30 mouse cellular contexts compared by ENCODE assay signal in genomic region chr2:107063260-107063659, GRCm38 (mm10). TPM values are rescaled to one million over a fixed set of nuclear protein-coding genes. Genes with fewer than 3 reads are reported as not detected.
A peak's percentile ranks its signal among the peaks of the same experiment; 100 is the strongest.
DNase-seq lines count a peak whose midpoint lies in the region; ATAC-seq and TF ChIP-seq lines count a peak whose summit lies in the region.
"Had no signal": no experiment of that assay in that cellular context is flagged by ENCODE, and none has a peak within 500 bp of the region (broad histone marks: within the 10 kb centered on the region; RNA-seq: fewer than 3 reads in every experiment).

No protein-coding gene starts in this region.

- H3K36me3 ChIP-seq in forebrain, postnatal 0 days (ENCODE audit: insufficient read depth): no peaks in the 10 kb centered on the region
- H3K36me3 ChIP-seq in forebrain, embryonic 10.5 days (replicated peaks): no peaks in the 10 kb centered on the region
- H3K36me3 ChIP-seq in kidney, embryonic 15.5 days: no peaks in the 10 kb centered on the region
- no peaks in the 10 kb centered on the region for H3K36me3 ChIP-seq in midbrain, embryonic 16.5 days (ENCODE audit: control insufficient read depth, insufficient read depth, low read length)
- H3K36me3 ChIP-seq in midbrain, embryonic 10.5 days: no peaks in the 10 kb centered on the region
- H3K36me3 ChIP-seq: embryonic facial prominence, embryonic 15.5 days; forebrain, embryonic 15.5 days; heart, embryonic 15.5 days had no signal

- no peak overlapping the region for H3K4me3 ChIP-seq in forebrain, postnatal 0 days (ENCODE audit: low read depth, low read length)
- no peak overlapping the region for H3K4me3 ChIP-seq in forebrain, embryonic 10.5 days
- H3K4me3 ChIP-seq in kidney, embryonic 15.5 days (replicated peaks): no peak overlapping the region
- H3K4me3 ChIP-seq in midbrain, embryonic 16.5 days (ENCODE audit: low read depth, low read length): no peak overlapping the region
- no peak overlapping the region for H3K4me3 ChIP-seq in midbrain, embryonic 10.5 days
- H3K4me3 ChIP-seq: embryonic facial prominence, embryonic 15.5 days; erythroblast, embryonic 14.5 days; forebrain, embryonic 15.5 days; heart, adult 2 months; heart, embryonic 15.5 days had no signal

- no peak overlapping the region for H3K9ac ChIP-seq in forebrain, postnatal 0 days
- no peak overlapping the region for H3K9ac ChIP-seq in kidney, embryonic 15.5 days
- H3K9ac ChIP-seq in midbrain, embryonic 16.5 days (ENCODE audit: low read depth, low read length): no peak overlapping the region
- H3K9ac ChIP-seq: embryonic facial prominence, embryonic 15.5 days; forebrain, embryonic 15.5 days; heart, embryonic 15.5 days had no signal

- H3K27ac ChIP-seq in forebrain, postnatal 0 days (ENCODE audit: low read depth, low read length): no peak overlapping the region
- no peak overlapping the region for H3K27ac ChIP-seq in forebrain, embryonic 10.5 days
- no peak overlapping the region for H3K27ac ChIP-seq in kidney, embryonic 15.5 days
- H3K27ac ChIP-seq in midbrain, embryonic 16.5 days (ENCODE audit: low read length): no peak overlapping the region
- no peak overlapping the region for H3K27ac ChIP-seq in midbrain, embryonic 10.5 days (replicated peaks)
- H3K27ac ChIP-seq: embryonic facial prominence, embryonic 15.5 days; forebrain, embryonic 15.5 days; heart, adult 2 months; heart, embryonic 15.5 days had no signal

- DNase-seq in forebrain, postnatal 0 days: no peak
- DNase-seq in forebrain, embryonic 10.5 days (ENCODE audit: extremely low spot score, low spot score): no peak
- DNase-seq in kidney, postnatal 14 days: no peak
- DNase-seq in midbrain, embryonic 10.5 days (ENCODE audit: low spot score): no peak
- DNase-seq in ZHBTc4 (ENCODE audit: low read depth, low spot score): peak; percentile 3
- DNase-seq in right cerebral cortex, postnatal 36 days (ENCODE audit: low spot score in 2 of 2): no peak
- DNase-seq: adrenal gland, adult 8-10 months; adrenal gland, postnatal 36 days; cerebellum, adult 11 months; cerebellum, adult 8-10 months; cerebellum, postnatal 14 days; gastrocnemius, postnatal 14 days; heart, adult 2 months; heart, postnatal 14 days had no signal

- TF ChIP-seq CTCF in forebrain, postnatal 0 days (IDR thresholded peaks at IDR 0.05; ENCODE audit: low read depth): no peak

- peak; percentile 70 for ATAC-seq in forebrain, postnatal 0 days
- peak; percentile 56; the same call in 1 of the 2 replicates for ATAC-seq in kidney, embryonic 15.5 days (replicated peaks; ENCODE audit: low FRiP score)
- ATAC-seq in midbrain, embryonic 16.5 days: peak; percentile 48; the same call in 1 of the 2 replicates
- ATAC-seq: forebrain, embryonic 15.5 days; intestine, embryonic 16.5 days; Patski had no signal

- no peaks in the 10 kb centered on the region for H3K27me3 ChIP-seq in forebrain, postnatal 0 days (ENCODE audit: insufficient read depth, low read length)
- H3K27me3 ChIP-seq in forebrain, embryonic 10.5 days (ENCODE audit: poor library complexity, severe bottlenecking): no peaks in the 10 kb centered on the region
- no peaks in the 10 kb centered on the region for H3K27me3 ChIP-seq in kidney, embryonic 15.5 days
- no peaks in the 10 kb centered on the region for H3K27me3 ChIP-seq in midbrain, embryonic 16.5 days (ENCODE audit: control insufficient read depth, insufficient read depth, low read depth, low read length)
- H3K27me3 ChIP-seq in midbrain, embryonic 10.5 days (ENCODE audit: low read depth, poor library complexity, severe bottlenecking): peaks cover 4% of the 10 kb centered on the region; the same call in 1 of the 2 replicates
- H3K27me3 ChIP-seq: CH12.LX; embryonic facial prominence, embryonic 15.5 days; forebrain, embryonic 15.5 days; heart, embryonic 15.5 days; Patski had no signal

- no peak overlapping the region for H3K4me2 ChIP-seq in forebrain, postnatal 0 days (ENCODE audit: low read depth)
- no peak overlapping the region for H3K4me2 ChIP-seq in kidney, embryonic 15.5 days
- H3K4me2 ChIP-seq in midbrain, embryonic 16.5 days (ENCODE audit: low read length): no peak overlapping the region
- H3K4me2 ChIP-seq: embryonic facial prominence, embryonic 15.5 days; forebrain, embryonic 15.5 days; heart, embryonic 11.5 days; heart, embryonic 15.5 days had no signal

- 42% methylated on average over 2 of the region's 2 CpGs for WGBS in forebrain, postnatal 0 days
- WGBS in forebrain, embryonic 10.5 days: 49% methylated on average over 2 of the region's 2 CpGs
- 53% methylated on average over 2 of the region's 2 CpGs for WGBS in kidney, embryonic 15.5 days
- 33% methylated on average over 2 of the region's 2 CpGs for WGBS in midbrain, embryonic 16.5 days
- WGBS in midbrain, embryonic 10.5 days: 45% methylated on average over 2 of the region's 2 CpGs

- no peaks in the 10 kb centered on the region for H3K4me1 ChIP-seq in forebrain, postnatal 0 days (ENCODE audit: insufficient read depth)
- peaks cover 15% of the 10 kb centered on the region for H3K4me1 ChIP-seq in forebrain, embryonic 10.5 days
- no peaks in the 10 kb centered on the region for H3K4me1 ChIP-seq in kidney, embryonic 15.5 days
- 0 out of 2 replicates have a peak, but pooled peaks cover 4% of the 10 kb centered on the region for H3K4me1 ChIP-seq in midbrain, embryonic 16.5 days (ENCODE audit: control insufficient read depth, insufficient read depth, low read length)
- peaks cover 25% of the 10 kb centered on the region for H3K4me1 ChIP-seq in midbrain, embryonic 10.5 days
- H3K4me1 ChIP-seq: embryonic facial prominence, embryonic 15.5 days; forebrain, embryonic 15.5 days; heart, embryonic 15.5 days had no signal

- H3K9me3 ChIP-seq in forebrain, postnatal 0 days (ENCODE audit: low read length): no peaks in the 10 kb centered on the region
- H3K9me3 ChIP-seq in forebrain, embryonic 10.5 days: no peaks in the 10 kb centered on the region
- no peaks in the 10 kb centered on the region for H3K9me3 ChIP-seq in kidney, embryonic 15.5 days (replicated peaks)
- H3K9me3 ChIP-seq in midbrain, embryonic 16.5 days (replicated peaks; ENCODE audit: control insufficient read depth, low read length, poor library complexity, severe bottlenecking): no peaks in the 10 kb centered on the region
- H3K9me3 ChIP-seq in midbrain, embryonic 10.5 days (replicated peaks): no peaks in the 10 kb centered on the region
- H3K9me3 ChIP-seq: embryonic facial prominence, embryonic 15.5 days; forebrain, embryonic 15.5 days; heart, embryonic 15.5 days had no signal

RNA-seq across cellular contexts. Expression of gene Fshb, which starts 3.8 kb away (rescaled TPM):
- total RNA-seq in forebrain, postnatal 0 days (2014; rRNA removed): not detected in 2 replicates
- polyA plus RNA-seq in forebrain, postnatal 0 days (2015; fragmentation: Nextera tagmentation; extraction: Ambion mirVana): not detected in 2 replicates
- not detected in 2 replicates for polyA plus RNA-seq in forebrain, embryonic 10.5 days (2016; fragmentation: Nextera tagmentation; extraction: Ambion mirVana)
- not detected in 2 replicates for polyA plus RNA-seq in kidney, embryonic 15.5 days (2015; fragmentation: Nextera tagmentation; extraction: Ambion mirVana)
- polyA plus RNA-seq in midbrain, embryonic 16.5 days (2015; fragmentation: Nextera tagmentation; extraction: Ambion mirVana): not detected in 2 replicates
- polyA plus RNA-seq in midbrain, embryonic 10.5 days (2016; fragmentation: Nextera tagmentation; extraction: Ambion mirVana): not detected in 2 replicates
- total RNA-seq: adrenal gland, adult 8-10 months; adrenal gland, postnatal 36 days; CH12.LX; common myeloid progenitor, adult 5-6 weeks; gastrocnemius, adult 18-20 months; gastrocnemius, postnatal 14 days; heart, adult 2 months; heart, postnatal 14 days; hematopoietic stem cell, adult 5-6 weeks had no signal
- polyA plus RNA-seq: embryonic facial prominence, embryonic 15.5 days; erythroblast, embryonic 14.5 days; forebrain, embryonic 11.5 days; forebrain, embryonic 15.5 days; frontal cortex, adult 2 months; gonadal fat pad, adult 2 months; heart, adult 2 months; heart, embryonic 11.5 days; heart, embryonic 15.5 days; intestine, embryonic 16.5 days; Patski had no signal
